Mouse (Mus musculus) CH12.LX (cell line): ENCODE results near the gene Lgi1. TPM values are rescaled to one million over a fixed set of nuclear protein-coding genes. Genes with fewer than 3 reads are reported as not detected.

Experiments
- DNase-seq: peaks from one replicate; pipeline ENCODE4 v3.0.0-alpha.2; 2013; ENCODE audit errors: extremely low read depth
- H3K27ac ChIP-seq: 2 replicates; pipeline ENCODE4 v1.5.1; 2012; ENCODE audit warnings: low read depth, mild to moderate bottlenecking, control low read depth, moderate library complexity; ENCODE audit not compliant: insufficient read depth
- H3K27me3 ChIP-seq: replicated peaks from 2 replicates; pipeline ENCODE3; 2012; ENCODE audit warnings: inconsistent platforms
- H3K36me3 ChIP-seq, 2 experiments: replicated peaks in 1 of 2; 2 replicates each; pipeline versions ENCODE3 to v1.6.1; 2012; ENCODE audit warnings: inconsistent platforms in 1 of 2, low read length in 1 of 2, mild to moderate bottlenecking in 1 of 2, mixed read lengths in 1 of 2, moderate library complexity in 1 of 2; ENCODE audit not compliant: control insufficient read depth in 1 of 2, insufficient read depth in 1 of 2
- H3K4me1 ChIP-seq, 2 experiments: 2 replicates each; pipeline ENCODE4 v1.6.1; 2012; ENCODE audit warnings: inconsistent platforms in 1 of 2, moderate library complexity in 1 of 2; ENCODE audit not compliant: insufficient read depth in 2 of 2, control insufficient read depth in 1 of 2
- H3K4me2 ChIP-seq: 2 replicates; pipeline ENCODE4 v1.6.1; 2012; ENCODE audit warnings: low read depth, mild to moderate bottlenecking, control low read depth; ENCODE audit not compliant: poor library complexity, insufficient read depth, severe bottlenecking
- H3K4me3 ChIP-seq, 3 experiments: fragments of 150-350 bp in 1 of 3; sonication (generic) in 1 of 3; replicated peaks in 1 of 3; 2 replicates each; pipeline versions ENCODE3 to v1.5.1; 2011 to 2012; ENCODE audit warnings: low read depth in 2 of 3, low read length in 2 of 3, mild to moderate bottlenecking in 2 of 3, moderate library complexity in 2 of 3, control low read depth in 1 of 3, improper control_type of control experiment in 1 of 3, inconsistent platforms in 1 of 3, mixed read lengths in 1 of 3; ENCODE audit not compliant: poor library complexity in 1 of 3
- H3K79me2 ChIP-seq: replicated peaks from 2 replicates; pipeline ENCODE4 v1.6.1; 2012; ENCODE audit warnings: mild to moderate bottlenecking, moderate library complexity; ENCODE audit not compliant: control insufficient read depth, poor library complexity, insufficient read depth, severe bottlenecking; ENCODE audit errors: extremely low read depth
- H3K9ac ChIP-seq: 2 replicates; pipeline ENCODE4 v1.6.1; 2012; ENCODE audit warnings: low read depth, mild to moderate bottlenecking, control low read depth, moderate library complexity; ENCODE audit not compliant: insufficient read depth
- H3K9me3 ChIP-seq: replicated peaks from 2 replicates; pipeline ENCODE3; 2012; ENCODE audit warnings: low read length, inconsistent platforms, mixed read lengths
- BHLHE40 ChIP-seq: IDR thresholded peaks from 2 replicates; pipeline ENCODE4 v1.6.1; 2011; ENCODE audit warnings: mild to moderate bottlenecking, low read depth, low read length, improper control_type of control experiment
- CHD1 ChIP-seq: IDR thresholded peaks from 2 replicates; pipeline ENCODE4 v1.6.1; 2012; ENCODE audit warnings: low read depth, low read length, improper control_type of control experiment, inconsistent platforms
- CHD2 ChIP-seq: IDR thresholded peaks from 2 replicates; pipeline ENCODE4 v1.6.1; 2011; ENCODE audit warnings: low read length, improper control_type of control experiment
- ELF1 ChIP-seq: IDR thresholded peaks from 2 replicates; pipeline ENCODE4 v1.6.1; 2014; ENCODE audit warnings: low read depth, mild to moderate bottlenecking, inconsistent platforms, low read length, improper control_type of control experiment
- EP300 ChIP-seq: IDR thresholded peaks from 2 replicates; pipeline ENCODE4 v1.6.1; 2011; ENCODE audit warnings: low read length, improper control_type of control experiment
- HCFC1 ChIP-seq: IDR thresholded peaks from 2 replicates; pipeline ENCODE4 v1.6.1; 2012; ENCODE audit warnings: low read depth, mild to moderate bottlenecking, inconsistent platforms, low read length, improper control_type of control experiment
- IRF4 ChIP-seq: IDR thresholded peaks from 2 replicates; pipeline ENCODE4 v1.6.1; 2014; ENCODE audit warnings: low read depth, mild to moderate bottlenecking, inconsistent platforms, low read length, improper control_type of control experiment
- JUN ChIP-seq: IDR thresholded peaks from 2 replicates; pipeline ENCODE4 v1.6.1; 2011; ENCODE audit warnings: low read depth, mild to moderate bottlenecking, low read length, improper control_type of control experiment, moderate library complexity; ENCODE audit not compliant: insufficient read depth
- JUND ChIP-seq: conservative IDR thresholded peaks from 2 replicates; pipeline ENCODE4 v1.6.1; 2011; ENCODE audit warnings: low read depth, low read length, improper control_type of control experiment
- MEF2A ChIP-seq: IDR thresholded peaks from 2 replicates; pipeline ENCODE4 v1.6.1; 2014; ENCODE audit warnings: low read depth, mild to moderate bottlenecking, inconsistent platforms, low read length, improper control_type of control experiment, borderline replicate concordance
- MXI1 ChIP-seq: IDR thresholded peaks from 2 replicates; pipeline ENCODE4 v1.6.1; 2011; ENCODE audit warnings: mild to moderate bottlenecking, low read depth, low read length, improper control_type of control experiment
- NELFE ChIP-seq: IDR thresholded peaks from 2 replicates; pipeline ENCODE4 v1.6.1; 2011; ENCODE audit warnings: low read depth, low read length, improper control_type of control experiment
- PAX5 ChIP-seq: IDR thresholded peaks from 2 replicates; pipeline ENCODE4 v1.6.1; 2012; ENCODE audit warnings: low read length, inconsistent platforms, mixed read lengths
- POLR2AphosphoS2 ChIP-seq: IDR thresholded peaks from 2 replicates; pipeline ENCODE4 v1.6.1; 2011; ENCODE audit warnings: low read depth, low read length, improper control_type of control experiment
- RCOR1 ChIP-seq: conservative IDR thresholded peaks from 2 replicates; pipeline ENCODE4 v1.6.1; 2012; ENCODE audit warnings: low read depth, mild to moderate bottlenecking, inconsistent platforms, low read length, improper control_type of control experiment
- TCF12 ChIP-seq: IDR thresholded peaks from 2 replicates; pipeline ENCODE4 v1.6.1; 2014; ENCODE audit warnings: low read depth, mild to moderate bottlenecking, inconsistent platforms, low read length, improper control_type of control experiment
- ZC3H11A ChIP-seq: IDR thresholded peaks from 2 replicates; pipeline ENCODE4 v1.6.1; 2012; ENCODE audit warnings: low read depth, mild to moderate bottlenecking, inconsistent platforms, low read length, improper control_type of control experiment
- ZKSCAN1 ChIP-seq: IDR thresholded peaks from 2 replicates; pipeline ENCODE4 v1.6.1; 2012; ENCODE audit warnings: low read depth, inconsistent platforms, low read length, improper control_type of control experiment, borderline replicate concordance
- dilution Hi-C: fragments of 300-500 bp; cut with MboI; formaldehyde crosslinking; loops from 2 replicates; pipeline ENCODE4 v1.14.3; 2020; ENCODE audit warnings: low sequenced_read_pairs; ENCODE audit not compliant: extremely low pct_unique_long_range_greater_than_20kb, extremely low pct_ligation_motif_present
- in situ Hi-C: fragments of 300-500 bp; cut with MboI; formaldehyde crosslinking; loops from 3 replicates; pipeline ENCODE4 v1.14.3; 2019; ENCODE audit warnings: low sequenced_read_pairs, low pct_ligation_motif_present, low pct_unique_long_range_greater_than_20kb, mixed read lengths
- polyA plus RNA-seq: library from polyadenylated mRNA; unstranded; fragments of >175 nt; gene quantifications from 2 replicates; pipeline ENCODE4 v1.2.1, GENCODE M21; 2012; ENCODE audit warnings: low read depth; ENCODE audit not compliant: insufficient read length
- total RNA-seq, 2 experiments: library from RNA; depleted of rRNA; stranded (reverse); fragments of 300-350 nt in 1 of 2; fragments of >200 nt in 1 of 2; gene quantifications; 2 replicates each; pipeline ENCODE4 v1.2.3; 2012 to 2014

The Lgi1 gene
- total and polyA plus RNA-seq, 3 experiments: 0.20 TPM; not detected in 2

- no peak for DNase-seq
- H3K27ac ChIP-seq: no peak overlapping the region
- H3K27me3 ChIP-seq: no peaks in the 10 kb centered on the region
- no peaks in the 10 kb centered on the region for H3K79me2 ChIP-seq
- no peak overlapping the region for H3K9ac ChIP-seq
- H3K9me3 ChIP-seq: no peaks in the 10 kb centered on the region
- in situ Hi-C loops: loop anchor here (10.0 kb wide), 1 partner anchor 95 kb away; no protein-coding TSS in a partner anchor
- H3K36me3 ChIP-seq: no peaks in the 10 kb centered on the region
- H3K4me3 ChIP-seq: no peak overlapping the region
- dilution Hi-C loops: no loop called here
- TF ChIP-seq MEF2A: no peak
- no peak for TF ChIP-seq ZKSCAN1
- no peak for TF ChIP-seq POLR2AphosphoS2
- no peak for TF ChIP-seq TCF12
- TF ChIP-seq NELFE: no peak
- TF ChIP-seq CHD2: no peak
- no peak for TF ChIP-seq CHD1
- no peak for TF ChIP-seq ELF1
- no peak for TF ChIP-seq HCFC1
- no peak for TF ChIP-seq IRF4
- no peak for TF ChIP-seq JUND
- TF ChIP-seq RCOR1: no peak
- no peak for TF ChIP-seq MXI1
- peaks cover 3 to 18% of the 10 kb centered on the region in 2 experiments; a peak in 3 of 4 replicates for H3K4me1 ChIP-seq
- no peak overlapping the region for H3K4me2 ChIP-seq
Observed at GRCm38 (mm10) chr19:38259436-38259835, 4.9 kb upstream of the Lgi1 start.

GRCm38 (mm10) chr19:38260346-38260745 lies 4.0 kb upstream of the Lgi1 start:
- in situ Hi-C loops: no loop called here

GRCm38 (mm10) chr19:38261351-38261750 lies 3.0 kb upstream of the Lgi1 start:
- H3K4me3 ChIP-seq: no peak overlapping the region
- no peak overlapping the region for H3K9ac ChIP-seq
- DNase-seq: no peak
- TF ChIP-seq RCOR1 (no peak), CHD1 (no peak), MEF2A (no peak), IRF4 (no peak), BHLHE40 (no peak), ZC3H11A (no peak)
- dilution Hi-C loops: no loop called here
- no peak overlapping the region for H3K27ac ChIP-seq
- no peaks in the 10 kb centered on the region for H3K9me3 ChIP-seq
- no peaks in the 10 kb centered on the region for H3K79me2 ChIP-seq
- H3K36me3 ChIP-seq: no peaks in the 10 kb centered on the region
- in situ Hi-C loops: no loop called here
- H3K4me2 ChIP-seq: no peak overlapping the region
- H3K27me3 ChIP-seq: no peaks in the 10 kb centered on the region
- peaks cover 3 to 36% of the 10 kb centered on the region in 2 experiments; a peak in 3 of 4 replicates for H3K4me1 ChIP-seq

More at GRCm38 (mm10) chr19:38260346-38260745, 4.0 kb upstream of the Lgi1 start:
- Histone ChIP-seq H3K27me3 (no peaks in the 10 kb centered on the region), H3K9me3 (no peaks in the 10 kb centered on the region), H3K9ac (no peak overlapping the region), H3K4me1 (peaks cover 3 to 27% of the 10 kb centered on the region in 2 experiments; a peak in 3 of 4 replicates), H3K27ac (no peak overlapping the region), H3K4me3 (no peak overlapping the region), H3K36me3 (no peaks in the 10 kb centered on the region), H3K4me2 (peak overlapping the region; percentile 8; the same call in 1 of the 2 replicates), H3K79me2 (no peaks in the 10 kb centered on the region)
- TF ChIP-seq IRF4 (no peak), JUN (no peak), EP300 (no peak), ZC3H11A (no peak), PAX5 (no peak)
- dilution Hi-C loops: no loop called here
- DNase-seq: peak; percentile 35
